Mouse (Mus musculus) heart, adult 9 months (tissue): ENCODE measurements around the gene Slc25a26.
"Not testable (repeated sequence)": the region's sequence is repeated elsewhere in the genome, so short reads cannot be mapped to it uniquely, and the experiment has no call there.

ENCODE experiments used
- DNase-seq, 2 experiments: peaks; one replicate each; pipeline ENCODE4 v3.0.0; 2022; ENCODE audit warnings: low spot score in 2 of 2

Gene Slc25a26

DNA sequence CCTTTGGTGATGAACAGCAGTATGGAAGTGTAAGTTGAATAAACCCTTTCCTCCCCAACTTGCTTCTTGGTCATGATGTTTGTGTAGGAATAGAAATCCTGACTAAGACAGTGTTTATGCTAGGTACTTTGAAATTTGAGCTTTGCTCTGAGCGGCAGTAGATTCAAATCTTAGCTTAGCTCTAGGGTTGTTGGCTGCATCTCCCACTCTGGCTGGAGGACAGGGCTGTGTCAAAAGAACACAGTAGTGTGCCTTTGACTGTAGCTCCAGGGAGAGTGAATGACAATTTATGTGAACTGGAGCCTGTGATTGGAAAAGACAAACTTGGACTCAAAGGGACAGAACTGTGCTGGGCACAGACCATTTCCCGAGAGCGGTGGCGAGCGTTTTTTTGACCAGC lies 53.0 kb downstream of the Slc25a26 start:
- no peak for DNase-seq

DNA sequence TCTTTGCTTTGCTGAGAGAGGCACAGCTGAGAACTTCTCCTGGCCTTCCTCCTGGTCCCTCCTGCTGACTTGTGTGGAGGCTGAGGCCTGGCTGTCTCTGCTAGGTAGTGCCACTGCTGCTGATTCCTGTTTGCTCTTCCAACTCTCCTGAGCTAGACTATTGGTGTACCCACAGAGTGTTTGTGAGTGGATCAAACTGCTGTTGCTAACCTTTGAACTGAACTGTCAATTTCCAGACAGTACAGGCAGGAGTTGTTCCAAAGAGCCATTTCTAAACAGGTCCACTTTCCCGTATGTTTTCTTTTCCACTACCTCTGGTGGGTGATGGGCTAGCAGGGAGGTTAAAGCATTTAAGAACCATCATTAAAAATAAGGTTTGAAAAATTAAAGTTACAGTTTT lies 58.5 kb downstream of the Slc25a26 start:
- DNase-seq, result not testable (repeated sequence)

DNA sequence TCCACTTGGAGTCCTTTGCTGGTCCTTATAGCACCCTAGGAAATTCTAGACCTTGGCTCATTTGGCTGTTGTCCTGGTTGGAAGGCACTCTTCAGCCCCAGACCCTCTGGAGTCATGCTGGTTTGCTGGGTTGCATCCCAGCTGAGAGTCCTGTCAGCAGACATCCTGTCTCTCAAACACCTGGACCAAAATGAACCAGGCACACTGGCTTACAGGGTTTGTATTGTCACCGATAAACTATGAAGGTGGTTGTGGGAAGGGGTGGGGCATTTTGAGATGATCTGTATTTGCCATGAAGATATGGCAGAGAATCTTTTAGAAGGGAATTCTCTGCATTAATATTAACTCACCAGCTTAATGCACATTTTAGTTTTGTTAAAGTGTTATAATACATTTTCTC lies 60.8 kb downstream of the Slc25a26 start:
- no peak for DNase-seq

- DNase-seq, result no peak
These were observed 61.2 kb downstream of the Slc25a26 start for GRCm38 (mm10) chr6:94561346-94561745.

DNA sequence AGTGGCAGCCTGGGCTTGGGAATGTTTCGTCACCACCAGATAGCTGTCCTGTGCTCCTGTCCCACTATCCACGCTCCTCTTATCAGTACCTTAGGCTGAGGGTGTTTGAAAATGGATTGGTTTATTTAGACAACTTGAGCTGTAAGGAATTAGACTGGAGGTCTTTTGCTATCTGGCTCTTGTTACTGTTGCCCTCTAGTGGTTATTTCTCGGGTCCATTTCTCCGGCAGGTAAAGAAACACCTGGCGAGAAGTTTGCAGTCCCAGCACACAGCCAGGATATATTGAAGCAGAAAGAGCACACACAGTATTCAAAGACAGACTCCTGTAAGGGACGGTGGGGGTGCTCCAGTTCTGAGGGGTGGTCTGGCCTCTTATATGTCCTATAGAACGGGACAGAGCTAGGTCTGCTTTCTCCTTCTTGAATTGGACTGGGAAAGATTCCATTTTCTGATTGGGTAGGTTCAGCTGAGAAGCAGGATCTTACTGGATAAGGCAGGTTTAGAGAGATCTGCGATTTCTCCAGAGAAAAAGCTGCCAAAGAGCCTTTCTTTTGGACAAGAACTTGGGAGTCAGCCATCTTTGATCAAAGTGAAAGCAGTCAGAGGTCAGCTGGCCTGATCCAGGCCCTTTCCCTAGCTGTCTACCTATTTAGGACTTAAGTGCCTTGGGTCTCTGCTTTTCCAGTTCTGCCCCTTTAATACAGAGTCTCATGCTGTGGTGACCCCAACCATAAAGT lies 63.2 kb downstream of the Slc25a26 start:
- no peak for DNase-seq

DNA sequence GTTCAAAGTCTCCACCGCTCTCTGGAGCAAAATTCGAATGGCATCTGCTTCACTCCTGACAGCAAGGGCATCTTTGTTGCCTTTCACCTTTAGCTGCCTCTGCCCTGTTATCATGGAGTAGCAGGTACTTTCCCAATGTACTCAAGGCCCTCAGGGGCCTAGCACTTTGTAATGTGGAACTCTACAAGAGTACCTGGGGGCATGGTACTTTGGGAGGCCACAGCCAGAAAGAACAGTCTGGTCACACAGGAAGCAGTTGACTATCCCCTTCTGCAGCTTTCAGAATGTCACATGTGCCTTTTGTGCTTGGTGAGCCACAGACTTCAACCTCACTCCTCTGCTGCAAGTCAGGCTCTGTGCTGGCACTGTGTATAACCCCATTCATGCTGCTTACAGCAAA lies 65.6 kb downstream of the Slc25a26 start:
- DNase-seq, result no peak

DNA sequence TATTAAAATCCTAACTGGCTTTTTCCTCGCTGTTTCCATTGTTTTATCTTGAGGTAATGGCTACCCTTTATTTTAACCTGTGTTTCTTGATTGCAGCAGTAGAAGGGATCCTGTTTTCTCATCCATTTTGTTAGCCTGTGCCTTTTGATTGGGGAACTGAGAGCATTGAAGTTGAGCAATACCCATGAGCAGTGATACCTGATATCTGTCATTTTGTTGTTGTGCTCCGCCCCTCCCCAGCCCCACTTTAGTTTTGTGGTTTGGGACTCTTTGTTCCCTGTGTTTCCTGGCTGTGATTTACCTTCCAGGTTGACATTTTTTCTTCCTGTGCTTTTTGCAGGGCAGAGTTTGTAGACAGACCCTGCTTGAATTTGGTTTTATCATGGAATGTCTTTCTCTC lies 67.9 kb downstream of the Slc25a26 start:
- no peak for DNase-seq

DNA sequence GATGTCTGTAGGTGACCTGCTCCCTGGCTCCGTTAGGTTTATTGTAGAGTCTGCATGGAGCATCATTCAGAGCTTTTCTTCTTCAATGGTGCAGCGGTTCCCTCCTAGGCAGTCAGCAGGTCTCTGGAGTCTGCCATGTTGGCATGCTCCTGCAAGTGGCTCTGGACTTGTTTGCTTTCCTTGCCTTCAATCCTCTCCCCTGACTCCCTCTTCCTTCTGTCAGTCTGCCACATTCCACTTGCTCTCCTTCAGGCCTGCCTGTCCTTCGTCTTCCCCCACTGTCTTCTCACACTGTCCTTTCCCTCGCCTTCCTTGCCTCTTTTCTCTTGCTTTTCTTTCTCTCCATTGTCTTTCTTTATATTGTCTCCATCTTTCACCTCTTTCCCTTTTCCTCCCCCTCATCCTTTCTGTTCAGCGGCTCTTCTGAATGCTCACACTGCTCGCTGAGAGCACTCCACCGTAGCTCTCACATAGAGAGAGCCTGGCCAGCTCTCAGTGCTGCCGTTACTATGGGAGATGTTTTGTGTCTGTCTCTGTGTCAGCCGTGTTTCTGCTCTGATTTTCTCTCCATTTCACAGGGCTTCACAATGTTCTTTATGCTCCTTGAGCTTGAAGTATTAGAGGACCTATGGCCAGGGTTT lies 75.5 kb downstream of the Slc25a26 start:
- DNase-seq, result no peak

GRCm38 (mm10) chr6:94577991-94578390 lies 77.9 kb downstream of the Slc25a26 start:
- DNase-seq, result no peak

DNA sequence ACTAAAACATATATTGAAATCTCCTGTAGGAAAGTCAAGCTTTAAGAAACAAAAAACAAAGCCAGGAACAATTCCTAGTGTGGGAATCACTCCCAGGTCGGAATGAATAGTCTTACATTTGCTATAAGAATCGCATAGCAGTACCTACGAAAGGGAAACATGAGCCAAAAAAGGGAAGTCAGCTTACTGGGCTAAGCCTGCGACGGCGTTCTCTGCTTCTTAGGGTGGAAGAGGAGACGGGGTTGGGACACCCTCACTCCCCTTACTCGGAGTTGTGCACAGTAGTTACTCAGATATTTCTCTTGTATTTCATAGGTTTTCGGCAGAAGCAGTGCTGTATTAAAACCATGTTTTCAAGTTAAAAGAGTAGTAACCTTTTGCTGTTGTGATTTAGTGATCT lies 81.9 kb downstream of the Slc25a26 start:
- DNase-seq, result no peak

- no peak for DNase-seq
These were observed 84.1 kb downstream of the Slc25a26 start for GRCm38 (mm10) chr6:94584147-94584695.

GRCm38 (mm10) chr6:94584976-94585375 lies 84.8 kb downstream of the Slc25a26 start:
- no peak for DNase-seq

GRCm38 (mm10) chr6:94588365-94588764 lies 88.2 kb downstream of the Slc25a26 start:
- DNase-seq, result no peak

DNA sequence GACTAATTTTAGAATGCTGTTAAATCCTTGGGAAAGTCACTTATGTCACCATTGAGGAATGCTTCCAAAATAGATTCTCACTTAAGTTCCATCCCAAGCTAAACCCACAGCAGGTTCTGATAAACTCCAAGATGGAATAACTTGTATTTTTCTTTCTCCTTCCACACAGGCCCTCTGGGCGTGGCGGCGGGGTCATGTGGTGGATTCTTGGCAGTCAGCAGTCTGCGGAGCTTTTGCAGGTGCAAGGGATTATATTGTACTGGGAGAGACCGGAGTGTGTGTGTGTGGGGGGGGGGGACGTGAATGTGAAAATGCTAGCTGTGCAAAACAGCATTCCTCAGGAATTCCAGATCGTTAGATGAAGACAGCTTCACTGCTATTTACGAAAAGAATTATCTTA lies 92.1 kb downstream of the Slc25a26 start:
- DNase-seq, result peak in 1 of 2 experiments; percentile 45

DNA sequence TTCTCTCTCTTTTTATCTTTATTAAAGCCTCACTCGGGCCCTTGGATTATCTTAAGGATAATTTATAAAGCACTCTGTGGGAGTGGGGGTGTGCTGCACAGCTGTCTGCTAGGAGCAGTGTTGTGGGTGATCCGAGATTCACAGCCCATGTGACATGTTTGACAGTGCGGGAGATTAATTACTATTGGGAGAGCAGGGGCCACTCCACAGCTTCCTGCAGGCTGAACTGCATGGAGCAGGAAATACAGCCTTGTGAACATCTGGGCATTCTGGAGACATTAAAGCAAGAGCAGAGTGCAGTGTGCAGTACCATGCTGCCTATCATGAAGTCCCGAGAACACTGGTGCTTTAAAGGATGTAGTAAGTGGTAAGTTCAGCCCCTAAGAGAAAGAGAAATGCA lies 92.6 kb downstream of the Slc25a26 start:
- no peak for DNase-seq

GRCm38 (mm10) chr6:94594096-94594665 lies 94.0 kb downstream of the Slc25a26 start:
- no peak for DNase-seq

GRCm38 (mm10) chr6:94594711-94595110 lies 94.6 kb downstream of the Slc25a26 start:
- no peak for DNase-seq

DNA sequence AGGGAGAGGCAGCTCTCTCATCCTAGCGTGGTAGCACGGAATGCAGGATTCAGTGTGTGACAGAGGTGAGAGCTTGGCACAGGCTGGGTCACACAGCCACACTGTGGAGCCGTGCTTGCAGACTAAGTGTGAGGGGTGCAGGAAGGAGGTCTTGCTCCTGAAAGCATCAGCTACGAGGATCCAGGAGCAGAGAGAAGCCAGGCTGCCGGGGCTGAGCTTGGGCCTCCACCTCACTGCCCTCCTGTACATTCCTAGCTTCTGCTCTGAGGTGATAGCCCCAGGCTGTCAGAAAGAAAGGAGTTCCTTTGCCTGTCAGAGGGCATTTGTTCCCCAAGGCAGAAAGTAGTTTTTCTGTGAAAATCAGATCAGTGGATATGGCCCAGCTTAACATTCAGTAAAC lies 95.1 kb downstream of the Slc25a26 start:
- no peak for DNase-seq

- DNase-seq, result peak in 1 of 2 experiments; percentile 49
These were observed 96.1 kb downstream of the Slc25a26 start for GRCm38 (mm10) chr6:94596051-94596760.

DNA sequence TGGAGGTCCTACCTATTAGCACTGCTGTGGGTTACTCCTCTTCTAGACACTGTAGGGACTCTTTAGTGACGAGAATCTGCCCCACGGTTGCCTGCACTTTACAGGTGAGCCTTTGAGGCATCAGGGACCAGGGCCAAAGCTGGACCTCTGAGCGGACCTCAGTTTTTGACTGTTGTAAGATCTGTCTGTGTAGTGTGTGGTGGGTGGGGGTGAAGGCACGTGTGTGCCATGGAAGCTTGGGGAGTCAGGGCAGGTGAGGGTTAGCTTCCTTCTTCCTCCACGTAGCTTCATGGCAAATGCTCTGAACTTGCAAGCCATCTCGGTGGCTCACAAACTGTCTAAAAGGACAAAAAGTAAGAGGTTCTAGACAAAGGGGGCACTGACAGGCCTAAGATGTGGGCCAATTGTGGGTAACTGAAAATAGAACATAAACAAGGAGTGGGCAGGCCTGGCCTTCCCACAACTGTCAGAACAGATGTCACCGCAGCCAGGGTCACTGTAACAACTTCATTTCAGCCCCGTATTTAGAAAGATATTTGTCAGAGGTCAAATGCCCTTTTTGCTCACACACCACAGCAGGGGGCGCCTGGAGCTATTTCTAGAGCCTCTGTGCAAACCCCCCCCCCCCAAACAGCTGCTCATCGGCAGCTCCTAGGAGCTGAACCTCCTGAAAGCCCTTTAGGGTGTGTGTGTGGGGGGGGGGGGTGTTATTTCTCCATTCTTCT lies 96.8 kb downstream of the Slc25a26 start:
- DNase-seq, result no peak

- no peak for DNase-seq
These were observed 98.3 kb downstream of the Slc25a26 start for GRCm38 (mm10) chr6:94598421-94598820.

DNA sequence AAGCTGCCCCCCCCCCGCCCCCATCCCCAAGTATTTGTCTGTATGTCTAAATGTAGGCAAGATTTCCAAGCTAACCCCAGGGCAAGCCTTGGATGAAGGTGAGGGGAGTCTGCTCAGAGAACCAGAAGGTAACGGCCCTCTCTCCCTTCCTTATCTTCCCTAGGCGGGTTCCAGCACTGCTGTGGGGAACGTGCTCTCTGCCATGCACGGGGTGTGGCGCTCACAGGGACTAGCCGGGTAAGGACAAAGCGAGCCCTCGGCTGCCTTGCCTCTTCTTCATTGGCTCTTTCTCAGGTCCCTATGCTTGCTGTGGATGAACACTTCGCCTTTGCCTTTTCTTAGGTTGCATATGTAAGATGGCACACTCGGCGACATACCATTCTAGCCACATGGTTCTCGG lies 98.9 kb downstream of the Slc25a26 start:
- no peak for DNase-seq
